Mouse (Mus musculus) heart, embryonic 10.5 days (tissue): ENCODE measurements around the gene Csnk1g2. TPM values are rescaled to one million over a fixed set of nuclear protein-coding genes. Genes with fewer than 3 reads are reported as not detected.

Experiments used
- DNase-seq: peaks from one replicate; pipeline ENCODE4 v3.0.0-alpha.2; 2017; ENCODE audit warnings: low spot score
- H3K27ac ChIP-seq: fragments of 300-500 bp; sonication (generic); 2 replicates; pipeline ENCODE4 v1.5.1; 2016; ENCODE audit warnings: mild to moderate bottlenecking
- H3K27me3 ChIP-seq: fragments of 300-500 bp; sonication (generic); 2 replicates; pipeline ENCODE4 v1.6.1; 2016; ENCODE audit warnings: mild to moderate bottlenecking; ENCODE audit not compliant: poor library complexity, insufficient read depth, severe bottlenecking
- H3K36me3 ChIP-seq: fragments of 300-500 bp; sonication (generic); 2 replicates; pipeline ENCODE4 v1.6.1; 2016; ENCODE audit warnings: mild to moderate bottlenecking, moderate library complexity
- H3K4me1 ChIP-seq: fragments of 300-500 bp; sonication (generic); 2 replicates; pipeline ENCODE4 v1.6.1; 2016; ENCODE audit warnings: mild to moderate bottlenecking
- H3K4me3 ChIP-seq: fragments of 300-500 bp; sonication (generic); 2 replicates; pipeline ENCODE4 v1.5.1; 2016; ENCODE audit warnings: mild to moderate bottlenecking, moderate library complexity
- H3K9me3 ChIP-seq: fragments of 300-500 bp; sonication (generic); 2 replicates; pipeline ENCODE4 v1.6.1; 2016; ENCODE audit warnings: mild to moderate bottlenecking, moderate library complexity
- WGBS: fragments of 180-500 bp; shearing (Covaris S2); methylation state at CpG from one replicate; pipeline ENCODE4 v1.1.7; 2016; 5-methylcytosine and 5-hydroxymethylcytosine counted together
- polyA plus RNA-seq: library from polyadenylated mRNA; unstranded; fragments of >200 nt; fragmentation: Nextera tagmentation; extraction: Ambion mirVana; gene quantifications from 2 replicates; pipeline ENCODE4 v1.2.1, GENCODE M21; 2016

Gene Csnk1g2
- polyA plus RNA-seq: 110 and 150 TPM in 2 replicates

GRCm38 (mm10) chr10:80622661-80623456 is at the start of gene Csnk1g2:
TSS of gene Csnk1g2 (plus strand) at chr10:80622838.
- Histone ChIP-seq H3K4me3 (peak within 1 kb of the TSS; percentile 91), H3K27ac (peak within 1 kb of the TSS; percentile 96), H3K36me3 (peaks cover 7% of the 10 kb centered on the region; the same call in 1 of the 2 replicates), H3K4me1 (peaks cover 62% of the 10 kb centered on the region), H3K9me3 (no peaks in the 10 kb centered on the region), H3K27me3 (no peaks in the 10 kb centered on the region)
- DNase-seq: peak; percentile 84
- WGBS: 2% methylated on average over 85 of the region's 85 CpGs

GRCm38 (mm10) chr10:80573944-80574343 is 48.7 kb upstream of the Csnk1g2 start:
- no peaks in the 10 kb centered on the region for H3K9me3 ChIP-seq
- H3K4me3 ChIP-seq: 0 out of 2 replicates have a peak overlapping the region, but pooled peaks have one; percentile 13
- 55% methylated on average over 9 of the region's 9 CpGs for WGBS
- no peak for DNase-seq
- H3K27ac ChIP-seq: 0 out of 2 replicates have a peak overlapping the region, but pooled peaks have one; percentile 17
- no peaks in the 10 kb centered on the region for H3K27me3 ChIP-seq
- peaks cover under 1% of the 10 kb centered on the region; the same call in 1 of the 2 replicates for H3K36me3 ChIP-seq
- H3K4me1 ChIP-seq: peaks cover 98% of the 10 kb centered on the region

- H3K27me3 ChIP-seq: no peaks in the 10 kb centered on the region
- H3K36me3 ChIP-seq: no peaks in the 10 kb centered on the region
- no peak for DNase-seq
- peaks cover 96% of the 10 kb centered on the region for H3K4me1 ChIP-seq
- no peaks in the 10 kb centered on the region for H3K9me3 ChIP-seq
- 0 out of 2 replicates have a peak overlapping the region, but pooled peaks have one; percentile 30 for H3K27ac ChIP-seq
- WGBS: 72% methylated on average over 3 of the region's 3 CpGs
- H3K4me3 ChIP-seq: peak overlapping the region; percentile 88
Measured at GRCm38 (mm10) chr10:80574896-80575295, 47.7 kb upstream of the Csnk1g2 start.

GRCm38 (mm10) chr10:80575925-80576324 is 46.7 kb upstream of the Csnk1g2 start:
- no peaks in the 10 kb centered on the region for H3K27me3 ChIP-seq
- H3K36me3 ChIP-seq: no peaks in the 10 kb centered on the region
- H3K4me1 ChIP-seq: peaks cover 85% of the 10 kb centered on the region
- H3K9me3 ChIP-seq: no peaks in the 10 kb centered on the region
- peak overlapping the region; percentile 88 for H3K4me3 ChIP-seq
- no peak for DNase-seq
- peak overlapping the region; percentile 92 for H3K27ac ChIP-seq
- WGBS: 12% methylated on average over 17 of the region's 17 CpGs

GRCm38 (mm10) chr10:80576351-80577194 is 46.1 kb upstream of the Csnk1g2 start:
- WGBS: under 1% methylated on average over 95 of the region's 96 CpGs
- Histone ChIP-seq H3K27ac (peak overlapping the region; percentile 92), H3K4me3 (peak overlapping the region; percentile 88), H3K4me1 (peaks cover 79% of the 10 kb centered on the region), H3K27me3 (no peaks in the 10 kb centered on the region), H3K9me3 (no peaks in the 10 kb centered on the region), H3K36me3 (no peaks in the 10 kb centered on the region)
- DNase-seq: no peak

GRCm38 (mm10) chr10:80577195-80578130 is 45.2 kb upstream of the Csnk1g2 start, which contains the start of gene Klf16:
TSS of gene Klf16 (minus strand) at chr10:80577321.
- Histone ChIP-seq H3K27ac (peak within 1 kb of the TSS; percentile 92), H3K9me3 (no peaks in the 10 kb centered on the region), H3K4me3 (peak within 1 kb of the TSS; percentile 88), H3K4me1 (peaks cover 70% of the 10 kb centered on the region), H3K36me3 (peaks cover 6% of the 10 kb centered on the region), H3K27me3 (no peaks in the 10 kb centered on the region)
- DNase-seq: peak; percentile 99
- under 1% methylated on average over 69 of the region's 97 CpGs for WGBS

- H3K4me3 ChIP-seq: peak overlapping the region; percentile 88
- no peaks in the 10 kb centered on the region for H3K27me3 ChIP-seq
- H3K36me3 ChIP-seq: peaks cover 10% of the 10 kb centered on the region
- peaks cover 62% of the 10 kb centered on the region for H3K4me1 ChIP-seq
- under 1% methylated on average over 29 of the region's 29 CpGs for WGBS
- DNase-seq: peak; percentile 94
- peak overlapping the region; percentile 92 for H3K27ac ChIP-seq
- H3K9me3 ChIP-seq: no peaks in the 10 kb centered on the region
Measured at GRCm38 (mm10) chr10:80578131-80578750, 44.4 kb upstream of the Csnk1g2 start.

GRCm38 (mm10) chr10:80578911-80579310 is 43.7 kb upstream of the Csnk1g2 start:
- Histone ChIP-seq H3K27me3 (no peaks in the 10 kb centered on the region), H3K27ac (peak overlapping the region; percentile 92), H3K4me1 (peaks cover 62% of the 10 kb centered on the region), H3K4me3 (peak overlapping the region; percentile 88), H3K9me3 (no peaks in the 10 kb centered on the region), H3K36me3 (peaks cover 17% of the 10 kb centered on the region)
- 9% methylated on average over 8 of the region's 8 CpGs for WGBS
- no peak for DNase-seq

- H3K4me3 ChIP-seq: no peak overlapping the region
- H3K27me3 ChIP-seq: no peaks in the 10 kb centered on the region
- H3K4me1 ChIP-seq: peaks cover 61% of the 10 kb centered on the region
- peaks cover 47% of the 10 kb centered on the region for H3K36me3 ChIP-seq
- 88% methylated on average over 5 of the region's 5 CpGs for WGBS
- no peak overlapping the region for H3K27ac ChIP-seq
- H3K9me3 ChIP-seq: no peaks in the 10 kb centered on the region
- DNase-seq: no peak
Measured at GRCm38 (mm10) chr10:80583047-80583446, 39.6 kb upstream of the Csnk1g2 start.

GRCm38 (mm10) chr10:80584045-80584488 is 38.6 kb upstream of the Csnk1g2 start:
- 63% methylated on average over 12 of the region's 12 CpGs for WGBS
- Histone ChIP-seq H3K27ac (no peak overlapping the region), H3K36me3 (peaks cover 47% of the 10 kb centered on the region), H3K4me3 (no peak overlapping the region), H3K27me3 (no peaks in the 10 kb centered on the region), H3K4me1 (peaks cover 61% of the 10 kb centered on the region), H3K9me3 (no peaks in the 10 kb centered on the region)
- no peak for DNase-seq

- Histone ChIP-seq H3K4me1 (peaks cover 62% of the 10 kb centered on the region), H3K36me3 (peaks cover 47% of the 10 kb centered on the region)
- WGBS: 76% methylated on average over 12 of the region's 12 CpGs
Measured at GRCm38 (mm10) chr10:80584642-80585552, 37.7 kb upstream of the Csnk1g2 start.

More at GRCm38 (mm10) chr10:80584642-80585552, 37.7 kb upstream of the Csnk1g2 start:
- no peak for DNase-seq
- no peak overlapping the region; the same call in 1 of the 2 replicates for H3K27ac ChIP-seq
- H3K9me3 ChIP-seq: no peaks in the 10 kb centered on the region
- H3K4me3 ChIP-seq: no peak overlapping the region; the same call in 1 of the 2 replicates
- no peaks in the 10 kb centered on the region for H3K27me3 ChIP-seq
